Mouse (Mus musculus) limb, embryonic 10.5 days (tissue): Measurements from ENCODE around the gene Cyp2d12. TPM values are rescaled to one million over a fixed set of nuclear protein-coding genes. Genes with fewer than 3 reads are reported as not detected.
"Not testable (repeated sequence)": the region's sequence is repeated elsewhere in the genome, so short reads cannot be mapped to it uniquely, and the experiment has no call there.

Experiments used
- DNase-seq: peaks from one replicate; pipeline ENCODE4 v3.0.0-alpha.2; 2017; ENCODE audit warnings: low spot score
- H3K27ac ChIP-seq: fragments of 300-500 bp; sonication (generic); 2 replicates; pipeline ENCODE4 v1.5.1; 2016; ENCODE audit warnings: mild to moderate bottlenecking
- H3K27me3 ChIP-seq: fragments of 300-500 bp; sonication (generic); 2 replicates; pipeline ENCODE4 v1.6.1; 2016; ENCODE audit warnings: low read depth, mild to moderate bottlenecking; ENCODE audit not compliant: poor library complexity, severe bottlenecking
- H3K36me3 ChIP-seq: fragments of 300-500 bp; sonication (generic); 2 replicates; pipeline ENCODE4 v1.6.1; 2016; ENCODE audit warnings: mild to moderate bottlenecking, moderate library complexity
- H3K4me1 ChIP-seq: fragments of 300-500 bp; sonication (generic); 2 replicates; pipeline ENCODE4 v1.6.1; 2016
- H3K4me3 ChIP-seq: fragments of 300-500 bp; sonication (generic); 2 replicates; pipeline ENCODE4 v1.5.1; 2016; ENCODE audit warnings: mild to moderate bottlenecking, moderate library complexity
- H3K9me3 ChIP-seq: fragments of 300-500 bp; sonication (generic); replicated peaks from 2 replicates; pipeline ENCODE4 v1.6.1; 2016; ENCODE audit warnings: mild to moderate bottlenecking
- WGBS: fragments of 180-500 bp; shearing (Covaris S2); methylation state at CpG from one replicate; pipeline ENCODE4 v1.1.7; 2016; 5-methylcytosine and 5-hydroxymethylcytosine counted together
- polyA plus RNA-seq: library from polyadenylated mRNA; unstranded; fragments of >200 nt; fragmentation: Nextera tagmentation; extraction: Ambion mirVana; gene quantifications from 2 replicates; pipeline ENCODE4 v1.2.1, GENCODE M21; 2016

The Cyp2d12 gene
- not detected in 2 replicates for polyA plus RNA-seq

- Histone ChIP-seq H3K9me3 (no peaks in the 10 kb centered on the region), H3K27ac (no peak within 1 kb of the TSS), H3K4me3 (no peak within 1 kb of the TSS), H3K36me3 (no peaks in the 10 kb centered on the region), H3K27me3 (no peaks in the 10 kb centered on the region), H3K4me1 (no peaks in the 10 kb centered on the region)
- 89% methylated on average over 7 of the region's 7 CpGs for WGBS
- DNase-seq = no peak
Measured at GRCm38 (mm10) chr15:82554531-82555230, at the start of gene Cyp2d12. Gene Cyp2d12, plus strand, starts transcription at chr15:82555072.

GRCm38 (mm10) chr15:82506971-82507370, 47.9 kb upstream of the Cyp2d12 start:
- Histone ChIP-seq H3K4me1 (no peaks in the 10 kb centered on the region), H3K27me3 (no peaks in the 10 kb centered on the region), H3K9me3 (no peaks in the 10 kb centered on the region), H3K36me3 (no peaks in the 10 kb centered on the region), H3K4me3 (no peak overlapping the region), H3K27ac (no peak overlapping the region)
- WGBS = 77% methylated on average over 3 of the region's 3 CpGs
- no peak for DNase-seq

GRCm38 (mm10) chr15:82507740-82508139, 47.1 kb upstream of the Cyp2d12 start:
- not testable (repeated sequence) for H3K4me3 ChIP-seq, H3K27ac ChIP-seq, H3K4me1 ChIP-seq, H3K27me3 ChIP-seq, H3K9me3 ChIP-seq, H3K36me3 ChIP-seq, DNase-seq
- WGBS = 54% methylated on average over 4 of the region's 4 CpGs

DNA sequence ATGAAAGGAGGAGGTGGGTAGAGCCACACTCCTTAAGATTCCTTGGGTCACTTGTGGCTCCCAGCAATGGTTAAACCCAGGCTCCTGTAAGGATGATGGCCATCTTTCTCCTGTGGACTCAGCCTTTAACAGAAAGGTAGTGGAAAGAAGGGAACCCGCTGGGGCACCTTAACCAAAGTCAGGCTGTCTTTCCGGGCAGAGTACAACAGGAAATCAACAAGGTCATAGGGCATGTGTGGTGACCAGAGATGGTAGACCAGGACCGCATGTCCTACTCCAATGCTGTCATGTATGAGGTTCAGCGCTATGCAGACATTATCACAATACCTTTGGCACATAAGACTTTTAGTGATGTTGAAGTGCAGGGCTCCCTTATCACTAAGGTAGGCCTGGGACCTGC, 45.4 kb upstream of the Cyp2d12 start:
- not testable (repeated sequence) for H3K4me3 ChIP-seq, H3K27ac ChIP-seq, H3K4me1 ChIP-seq, DNase-seq, H3K36me3 ChIP-seq, H3K9me3 ChIP-seq, H3K27me3 ChIP-seq
- WGBS = 88% methylated on average over 4 of the region's 4 CpGs

GRCm38 (mm10) chr15:82510500-82510899, 44.4 kb upstream of the Cyp2d12 start:
- not testable (repeated sequence) for H3K36me3 ChIP-seq, H3K27me3 ChIP-seq, H3K9me3 ChIP-seq, H3K4me3 ChIP-seq, H3K27ac ChIP-seq, DNase-seq, H3K4me1 ChIP-seq

DNA sequence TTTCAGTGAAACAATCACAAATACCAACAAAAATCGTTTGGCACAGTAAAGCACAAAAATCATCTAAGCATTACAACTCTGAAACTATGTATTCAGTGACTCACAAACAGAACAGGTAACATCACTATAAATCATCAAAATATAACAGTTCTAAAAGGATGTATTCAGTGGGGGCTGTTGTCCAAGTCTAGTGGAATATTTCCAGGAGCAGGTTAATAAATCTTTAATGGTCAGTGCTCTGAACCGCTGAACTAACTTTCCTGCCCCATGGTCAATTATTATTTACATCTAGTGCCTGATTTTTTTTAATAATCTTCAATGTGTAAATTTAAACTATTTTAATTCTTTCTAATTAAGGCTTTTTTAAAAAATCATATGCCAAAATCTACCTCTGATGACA, 42.8 kb upstream of the Cyp2d12 start:
- not testable (repeated sequence) for DNase-seq, H3K4me3 ChIP-seq, H3K4me1 ChIP-seq, H3K36me3 ChIP-seq, H3K9me3 ChIP-seq, H3K27ac ChIP-seq, H3K27me3 ChIP-seq
- WGBS = 79% methylated on average over 2 of the region's 2 CpGs

GRCm38 (mm10) chr15:82516174-82516573, 38.7 kb upstream of the Cyp2d12 start:
- not testable (repeated sequence) for H3K27me3 ChIP-seq, H3K27ac ChIP-seq, H3K4me1 ChIP-seq, H3K4me3 ChIP-seq, DNase-seq, H3K9me3 ChIP-seq, H3K36me3 ChIP-seq
- 87% methylated on average over 23 of the region's 23 CpGs for WGBS

- WGBS = 92% methylated on average over 8 of the region's 9 CpGs
- H3K27ac ChIP-seq, H3K9me3 ChIP-seq, H3K36me3 ChIP-seq, H3K27me3 ChIP-seq, DNase-seq, H3K4me3 ChIP-seq, H3K4me1 ChIP-seq: not testable (repeated sequence)
Measured at GRCm38 (mm10) chr15:82527371-82527770, 27.5 kb upstream of the Cyp2d12 start.

- 96% methylated on average over 3 of the region's 3 CpGs for WGBS
- H3K27ac ChIP-seq = not testable (repeated sequence)
Measured at GRCm38 (mm10) chr15:82532721-82533120, 22.2 kb upstream of the Cyp2d12 start.

DNA sequence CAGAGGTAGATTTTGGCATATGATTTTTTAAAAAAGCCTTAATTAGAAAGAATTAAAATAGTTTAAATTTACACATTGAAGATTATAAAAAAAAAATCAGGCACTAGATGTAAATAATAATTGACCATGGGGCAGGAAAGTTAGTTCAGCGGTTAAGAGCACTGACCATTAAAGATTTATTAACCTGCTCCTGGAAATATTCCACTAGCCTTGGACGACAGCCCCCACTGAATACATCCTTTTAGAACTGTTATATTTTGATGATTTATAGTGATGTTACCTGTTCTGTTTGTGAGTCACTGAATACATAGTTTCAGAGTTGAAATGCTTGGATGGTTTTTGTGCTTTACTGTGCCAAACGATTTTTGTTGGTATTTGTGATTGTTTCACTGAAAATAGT, 11.9 kb upstream of the Cyp2d12 start:
- not testable (repeated sequence) for H3K27ac ChIP-seq, H3K4me1 ChIP-seq, H3K4me3 ChIP-seq, H3K36me3 ChIP-seq, H3K9me3 ChIP-seq, DNase-seq, H3K27me3 ChIP-seq
- 79% methylated on average over 3 of the region's 3 CpGs for WGBS

More at GRCm38 (mm10) chr15:82532721-82533120, 22.2 kb upstream of the Cyp2d12 start:
- not testable (repeated sequence) for H3K4me1 ChIP-seq, H3K36me3 ChIP-seq, H3K9me3 ChIP-seq, DNase-seq, H3K27me3 ChIP-seq, H3K4me3 ChIP-seq

- H3K9me3 ChIP-seq, DNase-seq, H3K27me3 ChIP-seq, H3K27ac ChIP-seq, H3K4me1 ChIP-seq, H3K36me3 ChIP-seq, H3K4me3 ChIP-seq: not testable (repeated sequence)
Measured at GRCm38 (mm10) chr15:82544561-82544960, 10.3 kb upstream of the Cyp2d12 start.

DNA sequence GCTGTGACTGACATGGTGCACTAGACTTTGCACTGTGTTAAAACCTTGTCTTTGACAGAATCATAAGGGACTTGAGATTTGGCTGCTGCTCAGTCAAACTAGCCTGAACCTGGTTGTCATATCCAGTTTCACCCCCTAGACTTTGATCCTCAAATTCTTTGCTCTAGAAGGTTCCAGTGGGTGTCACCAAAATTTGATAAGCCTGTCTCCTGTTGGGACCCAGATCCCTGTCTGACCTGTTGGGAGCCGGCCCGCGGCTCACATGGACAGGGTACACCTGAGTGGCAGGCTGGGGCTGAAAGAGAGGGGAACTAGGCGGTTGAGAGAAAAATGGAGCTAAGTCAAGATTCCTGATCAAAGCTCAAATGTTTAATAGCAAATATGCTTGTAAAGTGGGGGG, 7.1 kb upstream of the Cyp2d12 start:
- not testable (repeated sequence) for H3K9me3 ChIP-seq, H3K4me3 ChIP-seq
- WGBS = 92% methylated on average over 4 of the region's 4 CpGs

DNA sequence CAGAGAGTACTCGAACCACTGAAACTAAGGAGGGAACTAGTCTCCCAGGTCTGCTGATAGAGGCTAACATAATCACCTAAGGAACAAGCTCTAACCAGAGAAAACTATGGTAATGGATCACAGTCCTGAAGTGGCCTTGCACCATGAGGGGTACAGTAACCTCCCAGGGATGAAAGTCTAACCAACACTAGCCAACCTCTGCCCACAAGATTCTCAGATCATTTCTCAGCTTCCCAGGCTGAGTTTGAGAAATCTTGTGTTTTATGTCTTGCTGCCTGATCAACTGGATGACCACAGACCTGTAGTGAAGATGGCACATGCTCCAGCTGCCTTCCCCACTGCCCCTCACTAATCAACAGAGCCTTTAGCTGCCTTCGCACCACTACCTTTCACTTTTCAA, 1.7 kb upstream of the Cyp2d12 start:
- H3K27me3 ChIP-seq, H3K27ac ChIP-seq, H3K4me3 ChIP-seq, DNase-seq, H3K9me3 ChIP-seq, H3K4me1 ChIP-seq, H3K36me3 ChIP-seq: not testable (repeated sequence)
- WGBS = 95% methylated on average over 2 of the region's 2 CpGs

More for the DNA sequence above, 7.1 kb upstream of the Cyp2d12 start:
- H3K27me3 ChIP-seq, H3K27ac ChIP-seq, H3K4me1 ChIP-seq, H3K36me3 ChIP-seq, DNase-seq: not testable (repeated sequence)

- Histone ChIP-seq H3K9me3 (no peaks in the 10 kb centered on the region), H3K36me3 (no peaks in the 10 kb centered on the region), H3K27ac (no peak overlapping the region), H3K27me3 (no peaks in the 10 kb centered on the region), H3K4me1 (no peaks in the 10 kb centered on the region), H3K4me3 (no peak overlapping the region)
- no peak for DNase-seq
- WGBS = 86% methylated on average over 1 of the region's 1 CpGs
Measured at GRCm38 (mm10) chr15:82572856-82573255, 18.0 kb downstream of the Cyp2d12 start.
